Mouse (Mus musculus) liver, embryonic 16.5 days (tissue): Measurements from ENCODE around the gene Ms4a6c. TPM values are rescaled to one million over a fixed set of nuclear protein-coding genes. Genes with fewer than 3 reads are reported as not detected.
"Not testable (repeated sequence)": the region's sequence is repeated elsewhere in the genome, so short reads cannot be mapped to it uniquely, and the experiment has no call there.

Source experiments
- ATAC-seq: fragments of 200-750 bp; cut with Nextera tagmentation; 2 replicates; pipeline ENCODE4 v1.8.0; 2017; ENCODE audit warnings: low read depth, mild to moderate bottlenecking, moderate number of reproducible peaks, moderate library complexity
- H3K27ac ChIP-seq: fragments of 300-500 bp; sonication (generic); 2 replicates; pipeline ENCODE4 v1.5.1; 2014; ENCODE audit warnings: mild to moderate bottlenecking, low read length
- H3K27me3 ChIP-seq: fragments of 300-500 bp; sonication (generic); 2 replicates; pipeline ENCODE4 v1.6.1; 2014; ENCODE audit warnings: low read depth, low read length, mixed read lengths; ENCODE audit not compliant: control insufficient read depth, insufficient read depth
- H3K36me3 ChIP-seq: fragments of 300-500 bp; sonication (generic); 2 replicates; pipeline ENCODE4 v1.6.1; 2014; ENCODE audit warnings: mild to moderate bottlenecking; ENCODE audit not compliant: control insufficient read depth, insufficient read depth
- H3K4me1 ChIP-seq: fragments of 300-500 bp; sonication (generic); 2 replicates; pipeline ENCODE4 v1.6.1; 2014; ENCODE audit warnings: low read depth, low read length, mixed read lengths; ENCODE audit not compliant: control insufficient read depth
- H3K4me2 ChIP-seq: fragments of 300-500 bp; sonication (generic); 2 replicates; pipeline ENCODE4 v1.6.1; 2014; ENCODE audit warnings: low read depth, low read length, mixed read lengths
- H3K4me3 ChIP-seq: fragments of 300-500 bp; sonication (generic); 2 replicates; pipeline ENCODE4 v1.5.1; 2014; ENCODE audit warnings: low read depth, mild to moderate bottlenecking, low read length
- H3K9ac ChIP-seq: fragments of 300-500 bp; sonication (generic); 2 replicates; pipeline ENCODE4 v1.6.1; 2014; ENCODE audit warnings: low read depth, low read length
- H3K9me3 ChIP-seq: fragments of 300-500 bp; sonication (generic); replicated peaks from 2 replicates; pipeline ENCODE4 v1.6.1; 2016; ENCODE audit warnings: low read length; ENCODE audit not compliant: control insufficient read depth
- WGBS: fragments of 180-500 bp; shearing (Covaris S2); extraction: QIAGEN DNeasy Blood & Tissue Kit; methylation state at CpG from one replicate; pipeline ENCODE4 v1.1.7; 2014; ENCODE audit not compliant: insufficient replicate concordance; 5-methylcytosine and 5-hydroxymethylcytosine counted together
- polyA plus RNA-seq: library from polyadenylated mRNA; unstranded; fragments of >200 nt; fragmentation: Nextera tagmentation; extraction: Ambion mirVana; gene quantifications from 2 replicates; pipeline ENCODE4 v1.2.1, GENCODE M21; 2015

The Ms4a6c gene
- polyA plus RNA-seq, 1 experiment from 2014 or later: 8.0 TPM

GRCm38 (mm10) chr19:11516845-11517244 is 47.7 kb downstream of the Ms4a6c start:
- 21% methylated on average over 4 of the region's 4 CpGs for WGBS
- H3K36me3 ChIP-seq: no peaks in the 10 kb centered on the region
- no peak overlapping the region for H3K4me3 ChIP-seq
- H3K9me3 ChIP-seq: no peaks in the 10 kb centered on the region
- no peaks in the 10 kb centered on the region for H3K27me3 ChIP-seq
- H3K9ac ChIP-seq: no peak overlapping the region
- H3K27ac ChIP-seq: no peak overlapping the region
- no peak overlapping the region for H3K4me2 ChIP-seq
- no peak for ATAC-seq
- no peaks in the 10 kb centered on the region for H3K4me1 ChIP-seq

- H3K4me2 ChIP-seq, H3K27ac ChIP-seq, ATAC-seq, H3K4me1 ChIP-seq, H3K9me3 ChIP-seq, H3K36me3 ChIP-seq, H3K4me3 ChIP-seq, H3K9ac ChIP-seq, H3K27me3 ChIP-seq: not testable (repeated sequence)
- WGBS: 8% methylated on average over 1 of the region's 1 CpGs
Observed at GRCm38 (mm10) chr19:11517373-11517772, 48.2 kb downstream of the Ms4a6c start.

GRCm38 (mm10) chr19:11518356-11518755 is 49.2 kb downstream of the Ms4a6c start:
- H3K4me1 ChIP-seq, H3K36me3 ChIP-seq, H3K4me3 ChIP-seq, H3K4me2 ChIP-seq, ATAC-seq, H3K27me3 ChIP-seq, H3K27ac ChIP-seq, H3K9ac ChIP-seq, H3K9me3 ChIP-seq: not testable (repeated sequence)
- 26% methylated on average over 2 of the region's 2 CpGs for WGBS

GRCm38 (mm10) chr19:11520146-11520545 is 51.0 kb downstream of the Ms4a6c start:
- Histone ChIP-seq H3K27me3 (no peaks in the 10 kb centered on the region), H3K9me3 (no peaks in the 10 kb centered on the region), H3K36me3 (no peaks in the 10 kb centered on the region), H3K4me2 (no peak overlapping the region), H3K9ac (no peak overlapping the region), H3K27ac (no peak overlapping the region), H3K4me3 (no peak overlapping the region), H3K4me1 (no peaks in the 10 kb centered on the region)
- 56% methylated on average over 3 of the region's 3 CpGs for WGBS
- ATAC-seq: no peak

Other genes starting within 250 kb of the Ms4a6c start
- gene Ms4a12, start 236.9 kb upstream of the Ms4a6c start, polyA plus RNA-seq: not detected in 2 replicates
- gene Ms4a1, start 203.1 kb upstream of the Ms4a6c start, polyA plus RNA-seq: 0.07 and 0.11 TPM in 2 replicates
- not detected in 2 replicates for gene Ms4a5, start 185.5 kb upstream of the Ms4a6c start, polyA plus RNA-seq
- not detected in 2 replicates for gene Ms4a14, start 154.9 kb upstream of the Ms4a6c start, polyA plus RNA-seq
- 1.1 and 1.5 TPM in 2 replicates for gene Ms4a7, start 133.2 kb upstream of the Ms4a6c start, polyA plus RNA-seq
- gene Ms4a4a, start 93.8 kb upstream of the Ms4a6c start, polyA plus RNA-seq: 0.91 and 1.6 TPM in 2 replicates
- gene Ms4a4c, start 64.6 kb upstream of the Ms4a6c start, polyA plus RNA-seq: 1.4 and 1.7 TPM in 2 replicates
- gene Ms4a4b, start 25.8 kb upstream of the Ms4a6c start, polyA plus RNA-seq: 0.53 and 0.80 TPM in 2 replicates
- gene Gm8369, start 16.6 kb downstream of the Ms4a6c start, polyA plus RNA-seq: 0.40 and 0.47 TPM in 2 replicates
- 2.5 and 3.4 TPM in 2 replicates for gene Ms4a6b, start 47.1 kb downstream of the Ms4a6c start, polyA plus RNA-seq
- 0.23 and 0.28 TPM in 2 replicates for gene Ms4a4d, start 67.4 kb downstream of the Ms4a6c start, polyA plus RNA-seq
- gene Ms4a6d, start 135.5 kb downstream of the Ms4a6c start, polyA plus RNA-seq: 4.9 TPM in 2 replicates
- 0.74 and 1.1 TPM in 2 replicates for gene Ms4a2, start 154.4 kb downstream of the Ms4a6c start, polyA plus RNA-seq
- 29.8 and 33.2 TPM in 2 replicates for gene Ms4a3, start 171.5 kb downstream of the Ms4a6c start, polyA plus RNA-seq
- 0.13 and 0.26 TPM in 2 replicates for gene Oosp2, start 191.2 kb downstream of the Ms4a6c start, polyA plus RNA-seq
- 0.09 TPM in 1 of 2 replicates, not detected in the other for gene Oosp1, start 221.8 kb downstream of the Ms4a6c start, polyA plus RNA-seq
- gene Oosp3, start 227.7 kb downstream of the Ms4a6c start, polyA plus RNA-seq: not detected in 2 replicates